Comparison of ENCODE assay signal across 25 mouse cellular contexts in the genomic region with DNA sequence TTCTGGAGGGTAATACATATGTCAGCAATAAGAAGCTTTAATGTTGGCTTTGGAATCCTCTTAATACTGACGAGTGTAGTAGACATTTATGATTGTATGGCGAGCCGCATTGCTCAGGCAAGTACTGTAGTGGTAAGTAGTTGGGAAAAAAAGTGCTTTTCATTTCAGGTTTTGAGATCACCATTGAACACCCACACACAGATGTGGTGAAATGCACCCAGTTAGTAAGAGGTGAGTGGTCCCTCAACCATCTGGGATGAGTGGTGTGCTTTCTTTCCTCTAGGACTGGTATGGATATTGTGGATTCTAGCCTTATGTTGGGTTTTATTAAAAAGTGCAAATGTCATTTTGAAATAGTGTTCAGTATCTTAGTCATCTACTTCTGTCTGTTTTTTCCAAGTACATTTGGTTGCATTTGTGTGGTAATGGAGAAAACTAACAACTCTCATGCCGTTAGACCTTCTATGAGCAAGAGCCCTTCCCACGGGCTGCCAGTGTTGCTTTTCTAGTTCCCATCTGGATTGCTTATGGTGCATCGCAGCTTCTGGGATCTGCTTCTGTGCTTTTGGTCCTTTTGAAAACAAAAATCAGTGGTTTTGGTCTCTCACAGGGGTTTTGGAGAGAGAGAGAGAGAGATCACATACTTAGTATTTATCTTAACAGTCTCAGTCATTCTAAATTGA. TPM values are rescaled to one million over a fixed set of nuclear protein-coding genes. Genes with fewer than 3 reads are reported as not detected.
DNase-seq lines count a peak whose midpoint lies in the region; ATAC-seq and TF ChIP-seq lines count a peak whose summit lies in the region.
"Had no signal": no experiment of that assay in that cellular context is flagged by ENCODE, and none has a peak within 500 bp of the region (broad histone marks: within the 10 kb centered on the region; RNA-seq: fewer than 3 reads in every experiment).

No protein-coding gene starts in this region.

- peak; percentile 86 for ATAC-seq in frontal cortex, adult (ENCODE audit: low TSS enrichment)
- ATAC-seq: forebrain, embryonic 14.5 days; forebrain, embryonic 16.5 days had no signal

- peak overlapping the region; percentile 71 for H3K27ac ChIP-seq in layer of hippocampus, adult 2 months
- H3K27ac ChIP-seq: embryonic facial prominence, embryonic 13.5 days; embryonic facial prominence, embryonic 15.5 days; forebrain, embryonic 10.5 days; forebrain, embryonic 12.5 days had no signal

- DNase-seq in frontal cortex, adult 2 months (ENCODE audit: extremely low spot score in 1 of 2, low spot score in 1 of 2), result no peak
- DNase-seq in layer of hippocampus, adult 2 months (ENCODE audit: low spot score in 2 of 2), result peak in 1 of 2 experiments; percentile 32
- DNase-seq in layer of hippocampus, adult 9-11 months, result no peak
- no peak for DNase-seq in Muller cell, postnatal 12 days (ENCODE audit: inconsistent ontology term)
- DNase-seq: adrenal gland, adult 8-10 months; adrenal gland, postnatal 14 days; adrenal gland, postnatal 36 days; B cell, adult 2 months; cerebellum, adult 11 months; cerebellum, adult 18-20 months; cerebellum, adult 8-10 months; cerebellum, adult 9-11 months; cerebellum, postnatal 14 days; cerebellum, postnatal 36 days; embryo, embryonic 11 days had no signal

- TF ChIP-seq CTCF in layer of hippocampus, adult 2 months (conservative IDR thresholded peaks at IDR 0.05), result no peak

- H3K4me3 ChIP-seq in layer of hippocampus, adult 2 months, result no peak overlapping the region
- H3K4me3 ChIP-seq: embryonic facial prominence, embryonic 13.5 days; embryonic facial prominence, embryonic 15.5 days; erythroblast, embryonic 14.5 days; forebrain, embryonic 10.5 days; forebrain, embryonic 12.5 days had no signal

RNA-seq across cellular contexts. Expression of a gene that starts 21.3 kb away (rescaled TPM):
- polyA plus RNA-seq in frontal cortex, adult 2 months (2012; rRNA removed), result 55.2 and 58.6 TPM in 2 replicates
- total RNA-seq in layer of hippocampus, adult 2 months (2021), result 10 to 100 TPM; 64.8 to 76.0 TPM

RNA-seq across cellular contexts. Expression of a gene that starts 59.6 kb away (rescaled TPM):
- polyA plus RNA-seq in frontal cortex, adult 2 months (2012; rRNA removed), result 2.2 and 3.0 TPM in 2 replicates
- 1 to 10 TPM; 5.6 to 6.8 TPM for total RNA-seq in layer of hippocampus, adult 2 months (2021)
- polyA plus RNA-seq: embryonic facial prominence, embryonic 11.5 days; embryonic facial prominence, embryonic 13.5 days; erythroblast, embryonic 14.5 days; forebrain, embryonic 10.5 days; G1E had no signal
